Mouse (Mus musculus) forebrain, embryonic 11.5 days (tissue): ENCODE measurements around the gene Avp. TPM values are rescaled to one million over a fixed set of nuclear protein-coding genes. Genes with fewer than 3 reads are reported as not detected.

Experiments
- ATAC-seq: fragments of 200-750 bp; cut with Nextera tagmentation; replicated peaks from 2 replicates; pipeline ENCODE4 v1.8.0; 2017; ENCODE audit warnings: moderate TSS enrichment; ENCODE audit not compliant: low FRiP score
- DNase-seq: peaks from one replicate; pipeline ENCODE4 v3.0.0-alpha.2; 2017; ENCODE audit warnings: low spot score
- H3K27ac ChIP-seq: fragments of 300-500 bp; sonication (generic); 2 replicates; pipeline ENCODE4 v1.5.1; 2014; ENCODE audit warnings: low read depth, low read length
- H3K27me3 ChIP-seq: fragments of 300-500 bp; sonication (generic); 2 replicates; pipeline ENCODE4 v1.6.1; 2014; ENCODE audit warnings: mild to moderate bottlenecking, low read length, mixed read lengths; ENCODE audit not compliant: control insufficient read depth, insufficient read depth
- H3K36me3 ChIP-seq: fragments of 300-500 bp; sonication (generic); 2 replicates; pipeline ENCODE4 v1.6.1; 2014; ENCODE audit warnings: mild to moderate bottlenecking, low read length, moderate library complexity, mixed read lengths; ENCODE audit not compliant: control insufficient read depth, insufficient read depth
- H3K4me1 ChIP-seq: fragments of 300-500 bp; sonication (generic); replicated peaks from 2 replicates; pipeline ENCODE4 v1.6.1; 2014; ENCODE audit warnings: low read length, mixed read lengths; ENCODE audit not compliant: control insufficient read depth, insufficient read depth
- H3K4me2 ChIP-seq: fragments of 300-500 bp; sonication (generic); 2 replicates; pipeline ENCODE4 v1.6.1; 2014; ENCODE audit warnings: low read depth, mild to moderate bottlenecking, low read length, moderate library complexity, mixed read lengths; ENCODE audit not compliant: severe bottlenecking
- H3K4me3 ChIP-seq: fragments of 300-500 bp; sonication (generic); 2 replicates; pipeline ENCODE4 v1.5.1; 2014; ENCODE audit warnings: low read depth, low read length
- H3K9ac ChIP-seq: fragments of 300-500 bp; sonication (generic); 2 replicates; pipeline ENCODE4 v1.6.1; 2014; ENCODE audit warnings: low read length
- H3K9me3 ChIP-seq: fragments of 300-500 bp; sonication (generic); 2 replicates; pipeline ENCODE4 v1.6.1; 2016; ENCODE audit warnings: low read length, mixed read lengths; ENCODE audit not compliant: control insufficient read depth
- WGBS: fragments of 180-500 bp; shearing (Covaris S2); extraction: QIAGEN DNeasy Blood & Tissue Kit; methylation state at CpG from one replicate; pipeline ENCODE4 v1.1.7; 2014; 5-methylcytosine and 5-hydroxymethylcytosine counted together
- polyA plus RNA-seq: library from polyadenylated mRNA; unstranded; fragments of >200 nt; fragmentation: Nextera tagmentation; extraction: Ambion mirVana; gene quantifications from 2 replicates; pipeline ENCODE4 v1.2.1, GENCODE M21; 2014

Avp gene
- polyA plus RNA-seq, 1 experiment from 2014 or later, result not detected

- H3K4me2 ChIP-seq, result no peak overlapping the region
- no peak overlapping the region for H3K4me3 ChIP-seq
- no peaks in the 10 kb centered on the region for H3K9me3 ChIP-seq
- no peaks in the 10 kb centered on the region for H3K4me1 ChIP-seq
- 14% methylated on average over 1 of the region's 1 CpGs for WGBS
- no peak overlapping the region for H3K9ac ChIP-seq
- DNase-seq, result no peak
- no peaks in the 10 kb centered on the region; the same call in 1 of the 2 replicates for H3K36me3 ChIP-seq
- ATAC-seq, result no peak
- H3K27ac ChIP-seq, result no peak overlapping the region
- H3K27me3 ChIP-seq, result no peaks in the 10 kb centered on the region
Measured at GRCm38 (mm10) chr2:130597601-130598010, 15.3 kb upstream of the Avp start.

DNA sequence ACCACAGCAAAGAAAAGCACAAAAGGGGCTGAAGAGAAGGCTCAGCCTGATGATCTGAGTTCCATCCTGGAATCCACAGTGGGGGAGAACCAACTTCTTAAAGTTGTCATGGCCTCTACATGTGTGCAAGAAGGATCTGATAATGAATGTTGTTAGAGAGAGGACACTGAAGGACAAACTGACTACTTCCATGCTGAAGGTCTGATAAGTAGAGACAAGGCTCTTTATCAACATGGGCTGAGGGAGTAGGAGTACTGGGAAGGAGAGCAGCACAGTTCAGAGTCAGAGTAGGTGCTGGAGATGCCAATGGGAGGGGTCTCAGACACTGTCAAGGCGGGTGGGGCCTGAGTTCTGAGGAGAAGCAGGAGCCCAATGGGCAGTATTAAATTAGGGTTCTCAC, 13.2 kb upstream of the Avp start:
- 88% methylated on average over 1 of the region's 1 CpGs for WGBS
- Histone ChIP-seq H3K36me3 (peaks cover 2% of the 10 kb centered on the region; the same call in 1 of the 2 replicates), H3K9ac (no peak overlapping the region), H3K4me1 (no peaks in the 10 kb centered on the region), H3K27me3 (no peaks in the 10 kb centered on the region), H3K4me3 (no peak overlapping the region), H3K9me3 (no peaks in the 10 kb centered on the region), H3K4me2 (no peak overlapping the region), H3K27ac (no peak overlapping the region)
- ATAC-seq, result no peak
- no peak for DNase-seq

GRCm38 (mm10) chr2:130591016-130591415, 8.7 kb upstream of the Avp start:
- Histone ChIP-seq H3K9ac (no peak overlapping the region), H3K4me1 (no peaks in the 10 kb centered on the region), H3K4me2 (no peak overlapping the region), H3K9me3 (no peaks in the 10 kb centered on the region), H3K27me3 (no peaks in the 10 kb centered on the region), H3K27ac (no peak overlapping the region), H3K4me3 (no peak overlapping the region), H3K36me3 (peaks cover 2% of the 10 kb centered on the region; the same call in 1 of the 2 replicates)
- no peak for ATAC-seq
- no peak for DNase-seq
- 91% methylated on average over 2 of the region's 2 CpGs for WGBS

DNA sequence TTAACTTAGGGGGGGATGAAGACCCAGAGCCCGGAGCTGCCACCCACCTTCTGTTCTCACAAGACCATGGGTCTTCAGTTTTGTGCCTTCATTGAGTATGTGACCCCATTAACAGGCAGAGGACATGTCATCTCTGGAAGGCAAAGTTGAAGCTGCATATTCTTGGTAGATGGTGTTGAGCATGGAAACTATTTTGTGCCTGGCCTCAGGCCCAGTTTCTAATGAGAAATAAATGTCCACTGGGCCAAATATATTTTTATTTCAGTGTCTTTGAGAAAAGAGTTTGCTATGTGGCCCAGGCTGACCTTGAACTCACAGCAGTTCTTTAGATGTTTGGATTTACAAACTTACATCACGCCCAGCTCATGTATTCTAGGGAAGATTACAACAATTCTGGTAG, 7.4 kb upstream of the Avp start:
- WGBS, result 96% methylated on average over 2 of the region's 2 CpGs
- H3K36me3 ChIP-seq, result peaks cover 2% of the 10 kb centered on the region; the same call in 1 of the 2 replicates
- H3K27me3 ChIP-seq, result no peaks in the 10 kb centered on the region; the same call in 1 of the 2 replicates
- no peak overlapping the region for H3K27ac ChIP-seq
- no peak overlapping the region for H3K4me2 ChIP-seq
- H3K4me1 ChIP-seq, result no peaks in the 10 kb centered on the region
- no peak overlapping the region for H3K4me3 ChIP-seq
- H3K9ac ChIP-seq, result no peak overlapping the region
- ATAC-seq, result no peak
- no peaks in the 10 kb centered on the region for H3K9me3 ChIP-seq
- peak; percentile 20 for DNase-seq

- DNase-seq (no peak), ATAC-seq (no peak)
- Histone ChIP-seq H3K9me3 (no peaks in the 10 kb centered on the region), H3K4me3 (no peak overlapping the region), H3K36me3 (peaks cover 2% of the 10 kb centered on the region; the same call in 1 of the 2 replicates), H3K27ac (no peak overlapping the region), H3K27me3 (no peaks in the 10 kb centered on the region; the same call in 1 of the 2 replicates), H3K9ac (no peak overlapping the region), H3K4me1 (no peaks in the 10 kb centered on the region), H3K4me2 (no peak overlapping the region)
- WGBS, result 58% methylated on average over 4 of the region's 4 CpGs
Measured at GRCm38 (mm10) chr2:130589157-130589556, 6.8 kb upstream of the Avp start.

DNA sequence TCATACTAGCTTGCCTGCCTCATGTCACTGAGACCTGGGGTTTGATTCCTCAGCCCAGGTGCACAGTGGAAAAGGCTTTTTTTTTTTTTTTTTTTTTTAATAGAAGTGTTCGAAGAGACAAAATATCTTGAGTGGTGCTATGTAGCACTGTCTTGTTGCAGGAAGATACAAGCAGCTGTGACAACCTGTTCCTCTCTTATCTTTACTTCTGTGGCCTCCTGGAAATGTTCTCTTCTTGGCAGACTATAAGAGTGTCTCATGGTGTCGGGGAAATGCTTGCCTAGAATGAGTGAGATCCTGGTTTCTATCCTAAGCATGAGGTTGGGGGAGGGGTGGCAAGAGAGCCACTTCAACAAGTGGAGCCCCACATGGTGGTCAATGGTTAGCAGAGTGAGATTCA, 6.0 kb upstream of the Avp start:
- Histone ChIP-seq H3K4me2 (no peak overlapping the region), H3K4me3 (no peak overlapping the region), H3K4me1 (no peaks in the 10 kb centered on the region), H3K27me3 (no peaks in the 10 kb centered on the region; the same call in 1 of the 2 replicates), H3K27ac (no peak overlapping the region), H3K9me3 (no peaks in the 10 kb centered on the region), H3K9ac (no peak overlapping the region), H3K36me3 (peaks cover 2% of the 10 kb centered on the region; the same call in 1 of the 2 replicates)
- DNase-seq (no peak), ATAC-seq (no peak)
- WGBS, result 85% methylated on average over 2 of the region's 2 CpGs

DNA sequence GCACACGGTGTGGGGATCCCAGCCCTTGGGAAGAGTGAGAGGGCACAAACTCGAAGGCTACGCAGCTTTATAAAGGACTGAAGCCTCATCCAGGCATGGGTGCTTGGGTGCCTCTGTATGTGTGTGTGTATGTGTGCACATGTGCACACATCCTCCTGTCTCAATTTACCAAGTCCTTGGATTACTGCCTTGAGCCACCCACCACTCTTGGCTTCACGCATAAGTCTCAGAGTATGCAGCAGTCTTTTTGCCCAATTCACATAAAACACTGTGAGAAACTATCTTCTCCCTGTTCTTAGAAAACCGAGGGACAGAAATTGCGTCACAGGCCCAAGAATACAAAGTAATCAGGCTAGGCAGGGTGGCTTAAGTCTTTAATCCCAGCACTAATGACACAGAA, 3.7 kb upstream of the Avp start:
- H3K27me3 ChIP-seq, result peaks cover 17% of the 10 kb centered on the region
- H3K36me3 ChIP-seq, result no peaks in the 10 kb centered on the region; the same call in 1 of the 2 replicates
- H3K4me1 ChIP-seq, result peaks cover 1% of the 10 kb centered on the region; the same call in 1 of the 2 replicates
- WGBS, result 84% methylated on average over 6 of the region's 6 CpGs
- H3K4me2 ChIP-seq, result no peak overlapping the region
- no peak overlapping the region for H3K9ac ChIP-seq
- ATAC-seq (no peak), DNase-seq (no peak)
- no peak overlapping the region for H3K27ac ChIP-seq
- H3K9me3 ChIP-seq, result no peaks in the 10 kb centered on the region
- H3K4me3 ChIP-seq, result no peak overlapping the region

- ATAC-seq, result no peak
- H3K27ac ChIP-seq, result no peak overlapping the region
- H3K9me3 ChIP-seq, result no peaks in the 10 kb centered on the region
- H3K9ac ChIP-seq, result no peak overlapping the region
- no peaks in the 10 kb centered on the region for H3K36me3 ChIP-seq
- no peak overlapping the region for H3K4me3 ChIP-seq
- 85% methylated on average over 10 of the region's 10 CpGs for WGBS
- no peak for DNase-seq
- H3K4me2 ChIP-seq, result no peak overlapping the region
- peaks cover 37% of the 10 kb centered on the region for H3K27me3 ChIP-seq
- peaks cover 6% of the 10 kb centered on the region; the same call in 1 of the 2 replicates for H3K4me1 ChIP-seq
Measured at GRCm38 (mm10) chr2:130583902-130584560, 1.7 kb upstream of the Avp start.

DNA sequence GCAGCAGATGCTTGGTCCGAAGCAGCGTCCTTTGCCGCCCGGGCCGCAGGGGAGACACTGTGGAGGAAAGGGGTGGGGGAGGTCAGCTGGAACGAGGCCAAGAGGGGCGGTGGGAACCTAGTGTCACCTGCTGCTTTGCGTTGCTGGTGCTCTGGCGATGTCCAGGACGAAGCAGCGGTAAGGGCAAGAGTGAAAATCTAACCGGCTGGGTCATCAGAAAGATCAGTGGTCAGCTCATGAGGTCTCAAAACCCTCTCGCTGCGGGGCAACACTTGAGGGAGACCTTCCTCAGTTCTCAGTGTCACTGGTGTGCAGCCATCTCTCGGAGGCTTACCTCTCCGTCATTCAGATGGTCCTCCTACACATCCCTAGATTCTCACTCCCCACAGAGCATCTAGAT, 1.2 kb downstream of the Avp start:
- Histone ChIP-seq H3K27me3 (peaks cover 65% of the 10 kb centered on the region), H3K9me3 (no peaks in the 10 kb centered on the region), H3K36me3 (no peaks in the 10 kb centered on the region), H3K4me2 (peak overlapping the region; percentile 28), H3K4me1 (peaks cover 6% of the 10 kb centered on the region; the same call in 1 of the 2 replicates), H3K27ac (no peak overlapping the region), H3K4me3 (peak overlapping the region; percentile 20; the same call in 1 of the 2 replicates), H3K9ac (no peak overlapping the region)
- no peak for DNase-seq
- ATAC-seq, result no peak
- 2% methylated on average over 16 of the region's 16 CpGs for WGBS
